Mouse (Mus musculus): ENCODE results near the gene Mapre3. TPM values are rescaled to one million over a fixed set of nuclear protein-coding genes. Genes with fewer than 3 reads are reported as not detected.

The Mapre3 gene
- polyA plus RNA-seq, 1 experiment from 2014 or later: 33.0 TPM

- Histone ChIP-seq H3K9me3 (no peaks in the 10 kb centered on the region), H3K27ac (peak within 1 kb of the TSS; percentile 99), H3K4me2 (replicated peaks) (peak within 1 kb of the TSS; percentile 73), H3K9ac (peak within 1 kb of the TSS; percentile 89), H3K4me1 (peaks cover 19% of the 10 kb centered on the region), H3K4me3 (peak within 1 kb of the TSS; percentile 73), H3K27me3 (no peaks in the 10 kb centered on the region), H3K36me3 (peaks cover 31% of the 10 kb centered on the region)
- ATAC-seq (ENCODE audit: low FRiP score, low read depth): peak; percentile 91
- WGBS: under 1% methylated on average over 40 of the region's 42 CpGs
Observed at GRCm38 (mm10) chr5:30888337-30889087, 74.1 kb downstream of the Mapre3 start, which contains the start of gene Agbl5. TSS of gene Agbl5 (plus strand) at chr5:30888694.

GRCm38 (mm10) chr5:30889088-30889754 is 74.8 kb downstream of the Mapre3 start:
- Histone ChIP-seq H3K4me3 (peak overlapping the region; percentile 73), H3K27me3 (no peaks in the 10 kb centered on the region), H3K4me1 (peaks cover 19% of the 10 kb centered on the region), H3K9me3 (no peaks in the 10 kb centered on the region), H3K27ac (peak overlapping the region; percentile 99), H3K4me2 (replicated peaks) (peak overlapping the region; percentile 73), H3K9ac (peak overlapping the region; percentile 89), H3K36me3 (peaks cover 38% of the 10 kb centered on the region)
- peak; percentile 33 for ATAC-seq (ENCODE audit: low FRiP score, low read depth)
- WGBS: 1% methylated on average over 35 of the region's 42 CpGs

GRCm38 (mm10) chr5:30890375-30890774 is 75.9 kb downstream of the Mapre3 start:
- Histone ChIP-seq H3K27me3 (no peaks in the 10 kb centered on the region), H3K36me3 (peaks cover 50% of the 10 kb centered on the region), H3K4me3 (peak overlapping the region; percentile 73), H3K4me1 (peaks cover 19% of the 10 kb centered on the region), H3K4me2 (replicated peaks) (peak overlapping the region; percentile 73), H3K9ac (peak overlapping the region; percentile 89), H3K9me3 (no peaks in the 10 kb centered on the region), H3K27ac (peak overlapping the region; percentile 99)
- 88% methylated on average over 7 of the region's 7 CpGs for WGBS
- no peak for ATAC-seq (ENCODE audit: low FRiP score, low read depth)

GRCm38 (mm10) chr5:30901860-30902259 is 87.4 kb downstream of the Mapre3 start:
- 94% methylated on average over 5 of the region's 5 CpGs for WGBS
- Histone ChIP-seq H3K27me3 (no peaks in the 10 kb centered on the region), H3K4me1 (peaks cover 27% of the 10 kb centered on the region), H3K9ac (no peak overlapping the region), H3K4me3 (no peak overlapping the region), H3K36me3 (peaks cover 75% of the 10 kb centered on the region), H3K9me3 (no peaks in the 10 kb centered on the region), H3K4me2 (replicated peaks) (no peak overlapping the region), H3K27ac (no peak overlapping the region)
- no peak for ATAC-seq (ENCODE audit: low FRiP score, low read depth)

GRCm38 (mm10) chr5:30907413-30908059 is 93.1 kb downstream of the Mapre3 start, which contains the start of gene Ost4:
TSS of gene Ost4 (minus strand) at chr5:30907788.
- H3K27ac ChIP-seq: peak within 1 kb of the TSS; percentile 96
- H3K4me2 ChIP-seq (replicated peaks): peak within 1 kb of the TSS; percentile 96
- H3K9ac ChIP-seq: peak within 1 kb of the TSS; percentile 87
- no peaks in the 10 kb centered on the region for H3K27me3 ChIP-seq
- under 1% methylated on average over 57 of the region's 58 CpGs for WGBS
- ATAC-seq (ENCODE audit: low FRiP score, low read depth): peak; percentile 94
- peaks cover 37% of the 10 kb centered on the region for H3K36me3 ChIP-seq
- no peaks in the 10 kb centered on the region for H3K9me3 ChIP-seq
- H3K4me1 ChIP-seq: peaks cover 70% of the 10 kb centered on the region
- peak within 1 kb of the TSS; percentile 79 for H3K4me3 ChIP-seq

- Histone ChIP-seq H3K4me1 (peaks cover 77% of the 10 kb centered on the region), H3K9me3 (no peaks in the 10 kb centered on the region), H3K27ac (peak overlapping the region; percentile 96), H3K36me3 (peaks cover 26% of the 10 kb centered on the region), H3K4me3 (peak overlapping the region; percentile 79), H3K4me2 (replicated peaks) (peak overlapping the region; percentile 96), H3K27me3 (no peaks in the 10 kb centered on the region), H3K9ac (peak overlapping the region; percentile 80)
- peak; percentile 11; the same call in 1 of the 2 replicates for ATAC-seq (ENCODE audit: low FRiP score, low read depth)
- 16% methylated on average over 13 of the region's 13 CpGs for WGBS
Observed at GRCm38 (mm10) chr5:30908426-30909299, 94.2 kb downstream of the Mapre3 start.

GRCm38 (mm10) chr5:30909300-30909659 is 94.8 kb downstream of the Mapre3 start:
- WGBS: 20% methylated on average over 7 of the region's 7 CpGs
- peak overlapping the region; percentile 80; the same call in 1 of the 2 replicates for H3K9ac ChIP-seq
- H3K27me3 ChIP-seq: no peaks in the 10 kb centered on the region
- H3K4me1 ChIP-seq: peaks cover 80% of the 10 kb centered on the region
- no peaks in the 10 kb centered on the region for H3K9me3 ChIP-seq
- H3K27ac ChIP-seq: peak overlapping the region; percentile 96
- H3K4me2 ChIP-seq (replicated peaks): peak overlapping the region; percentile 96
- peaks cover 20% of the 10 kb centered on the region for H3K36me3 ChIP-seq
- no peak for ATAC-seq (ENCODE audit: low FRiP score, low read depth)
- no peak overlapping the region for H3K4me3 ChIP-seq

- H3K9ac ChIP-seq: no peak overlapping the region
- H3K4me1 ChIP-seq: peaks cover 82% of the 10 kb centered on the region
- 80% methylated on average over 7 of the region's 7 CpGs for WGBS
Observed at GRCm38 (mm10) chr5:30909863-30910262, 95.4 kb downstream of the Mapre3 start.

GRCm38 (mm10) chr5:30910481-30910880 is 96.0 kb downstream of the Mapre3 start:
- no peaks in the 10 kb centered on the region for H3K9me3 ChIP-seq

More at GRCm38 (mm10) chr5:30909863-30910262, 95.4 kb downstream of the Mapre3 start:
- Histone ChIP-seq H3K27me3 (no peaks in the 10 kb centered on the region), H3K4me3 (no peak overlapping the region), H3K9me3 (no peaks in the 10 kb centered on the region), H3K27ac (peak overlapping the region; percentile 96), H3K36me3 (peaks cover 14% of the 10 kb centered on the region), H3K4me2 (replicated peaks) (0 out of 2 replicates have a peak overlapping the region, but pooled peaks have one; percentile 96)
- no peak for ATAC-seq (ENCODE audit: low FRiP score, low read depth)

GRCm38 (mm10) chr5:30912156-30912555 is 97.7 kb downstream of the Mapre3 start:
- H3K4me3 ChIP-seq: no peak overlapping the region
- H3K27ac ChIP-seq: peak overlapping the region; percentile 99
- no peak for ATAC-seq (ENCODE audit: low FRiP score, low read depth)
- 59% methylated on average over 5 of the region's 5 CpGs for WGBS
- no peaks in the 10 kb centered on the region for H3K27me3 ChIP-seq
- peak overlapping the region; percentile 31; the same call in 1 of the 2 replicates for H3K9ac ChIP-seq
- H3K36me3 ChIP-seq: peaks cover 6% of the 10 kb centered on the region
- H3K4me2 ChIP-seq (replicated peaks): peak overlapping the region; percentile 99
- peaks cover 82% of the 10 kb centered on the region for H3K4me1 ChIP-seq
- no peaks in the 10 kb centered on the region for H3K9me3 ChIP-seq

More at GRCm38 (mm10) chr5:30910481-30910880, 96.0 kb downstream of the Mapre3 start:
- peak overlapping the region; percentile 99 for H3K27ac ChIP-seq
- H3K27me3 ChIP-seq: no peaks in the 10 kb centered on the region
- no peak overlapping the region for H3K4me3 ChIP-seq
- peaks cover 82% of the 10 kb centered on the region for H3K4me1 ChIP-seq
- ATAC-seq (ENCODE audit: low FRiP score, low read depth): no peak
- peak overlapping the region; percentile 25 for H3K4me2 ChIP-seq (replicated peaks)
- H3K9ac ChIP-seq: 0 out of 2 replicates have a peak overlapping the region, but pooled peaks have one; percentile 15
- peaks cover 8% of the 10 kb centered on the region for H3K36me3 ChIP-seq

Measured in limb, embryonic 13.5 days (tissue).